Mouse (Mus musculus): ENCODE measurements around the gene Gm10203. TPM values are rescaled to one million over a fixed set of nuclear protein-coding genes. Genes with fewer than 3 reads are reported as not detected.
"Not testable (repeated sequence)": the region's sequence is repeated elsewhere in the genome, so short reads cannot be mapped to it uniquely, and the experiment has no call there.

Gene Gm10203
- total RNA-seq, 2 experiments from 2014 or later: not detected

GRCm38 (mm10) chr6:149167672-149168071 is 37.7 kb downstream of the Gm10203 start:
- no peak for TF ChIP-seq CTCF (IDR thresholded peaks at IDR 0.05)
- no peak for DNase-seq (ENCODE audit: extremely low spot score in 1 of 2, low spot score in 2 of 2)
- no peak overlapping the region for H3K27ac ChIP-seq
- intact Hi-C loops (cut with DNase I): no loop called here
- H3K4me3 ChIP-seq: no peak overlapping the region

- no peak for TF ChIP-seq CTCF (IDR thresholded peaks at IDR 0.05)
- intact Hi-C loops (cut with DNase I): no loop called here
- Histone ChIP-seq H3K4me3 (no peak overlapping the region), H3K27ac (no peak overlapping the region)
- no peak for DNase-seq (ENCODE audit: extremely low spot score in 1 of 2, low spot score in 2 of 2)
Measured at GRCm38 (mm10) chr6:149168436-149168835, 38.5 kb downstream of the Gm10203 start.

GRCm38 (mm10) chr6:149169965-149170364 is 40.0 kb downstream of the Gm10203 start:
- intact Hi-C loops (cut with DNase I); H3K27ac ChIP-seq: not testable (repeated sequence)

GRCm38 (mm10) chr6:149173831-149174625 is 44.1 kb downstream of the Gm10203 start:
- no peak overlapping the region for H3K27ac ChIP-seq
- DNase-seq (ENCODE audit: extremely low spot score in 1 of 2, low spot score in 2 of 2): no peak
- intact Hi-C loops (cut with DNase I): no loop called here
- no peak overlapping the region for H3K4me3 ChIP-seq
- no peak for TF ChIP-seq CTCF (IDR thresholded peaks at IDR 0.05)

More at GRCm38 (mm10) chr6:149169965-149170364, 40.0 kb downstream of the Gm10203 start:
- DNase-seq (ENCODE audit: extremely low spot score in 1 of 2, low spot score in 2 of 2); H3K4me3 ChIP-seq: not testable (repeated sequence)

DNA sequence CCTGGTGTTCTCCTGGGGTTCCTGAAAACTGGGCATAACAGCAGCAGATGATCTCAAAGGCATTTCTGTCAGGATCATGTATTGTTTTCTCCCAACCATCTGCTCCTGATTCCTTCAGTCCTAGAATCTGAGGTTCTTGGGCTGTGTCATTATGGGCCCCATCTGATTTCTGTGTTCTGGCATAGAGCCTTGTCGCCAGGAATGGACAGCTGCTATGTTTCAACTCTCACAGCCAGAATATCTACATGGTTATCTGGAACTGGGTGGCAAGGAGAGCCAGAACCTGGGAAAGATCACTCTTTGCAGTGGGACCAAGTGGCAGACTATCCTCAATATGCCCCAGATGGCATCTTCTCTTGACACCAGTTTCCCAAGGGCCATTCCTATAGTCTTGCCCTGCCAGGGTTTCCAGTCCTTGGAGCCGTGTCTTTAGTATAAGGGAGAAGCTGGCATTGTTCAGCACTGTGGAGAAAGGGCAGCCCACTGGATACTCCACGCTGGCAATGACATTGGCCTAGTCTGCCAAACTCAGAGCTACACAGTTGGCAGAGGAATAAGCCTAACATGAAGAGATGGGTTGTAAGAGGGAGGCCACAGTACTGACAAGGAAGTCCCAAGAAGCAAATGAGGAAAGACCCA is 45.1 kb downstream of the Gm10203 start:
- Histone ChIP-seq H3K27ac (no peak overlapping the region), H3K4me3 (no peak overlapping the region)
- DNase-seq (ENCODE audit: extremely low spot score in 1 of 2, low spot score in 2 of 2): no peak
- intact Hi-C loops (cut with DNase I): no loop called here
- TF ChIP-seq CTCF (IDR thresholded peaks at IDR 0.05): no peak

DNA sequence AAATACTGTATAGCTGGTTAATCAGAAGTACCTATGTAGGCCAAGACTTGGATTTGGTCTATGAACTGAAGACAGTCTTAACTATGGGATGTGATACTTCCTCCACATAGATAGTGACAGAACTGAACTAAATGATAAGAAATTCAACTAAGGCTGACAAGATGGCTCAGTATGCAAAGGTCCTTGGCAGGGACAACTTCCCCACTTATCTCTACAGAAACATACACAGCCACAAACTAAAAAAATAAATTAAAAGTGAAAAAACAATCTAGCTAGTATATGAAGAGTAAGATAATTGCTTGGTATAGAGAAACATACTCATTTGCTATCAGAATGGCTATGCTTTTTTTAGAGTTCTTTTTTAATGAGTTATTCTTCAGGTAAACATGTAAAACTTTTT is 49.1 kb downstream of the Gm10203 start:
- TF ChIP-seq CTCF (IDR thresholded peaks at IDR 0.05): no peak
- intact Hi-C loops (cut with DNase I): no loop called here
- H3K27ac ChIP-seq: no peak overlapping the region
- no peak overlapping the region for H3K4me3 ChIP-seq
- DNase-seq (ENCODE audit: extremely low spot score in 1 of 2, low spot score in 2 of 2): no peak

Other genes with a start within 250 kb of the Gm10203 start
- gene Caprin2, start 233.9 kb upstream of the Gm10203 start, total RNA-seq (2021): 1 to 10 TPM; 7.7 to 8.0 TPM
- gene Sinhcaf, start 183.7 kb upstream of the Gm10203 start, total RNA-seq (2021): 1 to 10 TPM; 3.3 to 4.4 TPM
- 10 to 100 TPM; 67.8 to 73.1 TPM for gene Dennd5b, start 28.5 kb upstream of the Gm10203 start, total RNA-seq (2021)
- gene Etfbkmt, start 9.7 kb downstream of the Gm10203 start, total RNA-seq (2021): 1 to 10 TPM; 2.2 to 2.6 TPM
- 10 to 100 TPM; 34.7 to 36.6 TPM for gene Amn1, start 58.5 kb downstream of the Gm10203 start, total RNA-seq (2021)
- gene Resf1, start 179.2 kb downstream of the Gm10203 start, total RNA-seq (2021): 10 to 100 TPM; 16.3 to 18.2 TPM